Mouse (Mus musculus) embryonic fibroblast, embryonic 13.5 days (primary cell): ENCODE measurements around the gene Sec22b. TPM values are rescaled to one million over a fixed set of nuclear protein-coding genes. Genes with fewer than 3 reads are reported as not detected.

Experiments used
- H3K27ac ChIP-seq: 2 replicates; pipeline ENCODE4 v1.5.1; 2012; ENCODE audit warnings: low read length, control low read depth, inconsistent platforms; ENCODE audit not compliant: insufficient read depth
- H3K4me1 ChIP-seq: 2 replicates; pipeline ENCODE4 v1.6.1; 2011; ENCODE audit warnings: low read length; ENCODE audit not compliant: control insufficient read depth, insufficient read depth
- H3K4me3 ChIP-seq: 2 replicates; pipeline ENCODE4 v1.5.1; 2011; ENCODE audit warnings: mild to moderate bottlenecking, control low read depth, low read length; ENCODE audit not compliant: insufficient read depth
- CTCF ChIP-seq: IDR thresholded peaks from 2 replicates; pipeline ENCODE4 v1.5.1; 2011; ENCODE audit warnings: mild to moderate bottlenecking, control low read depth, low read length, moderate library complexity, borderline replicate concordance; ENCODE audit not compliant: insufficient read depth
- POLR2A ChIP-seq: IDR thresholded peaks from 2 replicates; pipeline ENCODE4 v1.6.1; 2011; ENCODE audit warnings: low read depth, mild to moderate bottlenecking, control low read depth, low read length, moderate library complexity
- polyA plus RNA-seq: library from polyadenylated mRNA; stranded (reverse); fragments of >200 nt; gene quantifications from 2 replicates; pipeline ENCODE4 v1.2.4, GENCODE M21; 2011; ENCODE audit warnings: low read depth; ENCODE audit not compliant: missing spikeins, insufficient read length

The Sec22b gene
- polyA plus RNA-seq, 1 experiment = 140 TPM

GRCm38 (mm10) chr3:97931310-97931885 lies 30.4 kb downstream of the Sec22b start:
- Histone ChIP-seq H3K4me3 (no peak overlapping the region), H3K27ac (no peak overlapping the region), H3K4me1 (peaks cover 18% of the 10 kb centered on the region)
- TF ChIP-seq POLR2A (no peak), CTCF (no peak)

GRCm38 (mm10) chr3:97932131-97932530 lies 31.1 kb downstream of the Sec22b start:
- H3K4me1 ChIP-seq = peaks cover 21% of the 10 kb centered on the region
- TF ChIP-seq POLR2A = no peak
- no peak for TF ChIP-seq CTCF
- H3K27ac ChIP-seq = no peak overlapping the region

DNA sequence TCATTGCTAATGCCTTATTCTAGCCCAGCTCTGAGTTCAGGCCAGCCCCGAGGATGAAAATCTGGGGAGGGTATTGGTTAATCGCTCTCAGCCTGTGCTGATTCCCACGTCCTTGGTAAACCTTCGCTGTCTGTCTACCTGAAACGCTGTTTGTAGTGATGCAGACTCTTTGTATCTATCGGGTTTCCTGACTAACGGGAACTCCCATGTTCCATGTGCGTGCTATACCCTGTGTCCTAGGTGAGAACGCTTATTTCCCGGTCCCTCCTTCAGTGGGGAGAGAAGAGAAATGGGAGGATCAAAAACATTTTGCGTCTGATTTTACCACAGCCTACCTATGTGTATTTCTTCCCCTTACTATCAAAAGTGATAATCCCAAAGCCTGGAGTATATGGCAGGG lies 31.8 kb downstream of the Sec22b start:
- Histone ChIP-seq H3K4me1 (peaks cover 25% of the 10 kb centered on the region), H3K27ac (no peak overlapping the region), H3K4me3 (no peak overlapping the region)

More at GRCm38 (mm10) chr3:97932131-97932530, 31.1 kb downstream of the Sec22b start:
- H3K4me3 ChIP-seq = no peak overlapping the region

DNA sequence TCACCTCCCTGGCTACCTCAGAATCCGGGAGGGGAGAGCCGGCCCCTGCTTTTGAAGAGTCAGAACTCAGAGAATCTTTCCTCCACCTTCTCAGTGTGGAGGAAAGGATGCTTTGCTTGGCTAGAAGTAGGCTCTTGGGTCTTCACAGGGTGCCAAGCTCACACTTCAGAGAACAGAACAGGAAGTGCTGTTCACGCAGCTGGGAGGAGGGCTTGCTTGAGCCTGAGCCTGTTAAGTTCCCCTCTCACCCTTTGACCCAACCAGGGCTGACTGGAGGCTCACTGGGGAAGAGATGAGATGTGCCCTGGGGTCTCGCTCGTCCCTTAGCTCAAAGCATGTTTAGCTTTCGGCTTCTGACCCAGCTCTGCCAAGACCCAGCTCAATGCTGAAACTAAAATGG lies 32.3 kb downstream of the Sec22b start:
- TF ChIP-seq CTCF = no peak
- no peak for TF ChIP-seq POLR2A
- Histone ChIP-seq H3K4me3 (no peak overlapping the region), H3K4me1 (peaks cover 25% of the 10 kb centered on the region), H3K27ac (no peak overlapping the region)

More for the DNA sequence above, 31.8 kb downstream of the Sec22b start:
- no peak for TF ChIP-seq CTCF
- no peak for TF ChIP-seq POLR2A

DNA sequence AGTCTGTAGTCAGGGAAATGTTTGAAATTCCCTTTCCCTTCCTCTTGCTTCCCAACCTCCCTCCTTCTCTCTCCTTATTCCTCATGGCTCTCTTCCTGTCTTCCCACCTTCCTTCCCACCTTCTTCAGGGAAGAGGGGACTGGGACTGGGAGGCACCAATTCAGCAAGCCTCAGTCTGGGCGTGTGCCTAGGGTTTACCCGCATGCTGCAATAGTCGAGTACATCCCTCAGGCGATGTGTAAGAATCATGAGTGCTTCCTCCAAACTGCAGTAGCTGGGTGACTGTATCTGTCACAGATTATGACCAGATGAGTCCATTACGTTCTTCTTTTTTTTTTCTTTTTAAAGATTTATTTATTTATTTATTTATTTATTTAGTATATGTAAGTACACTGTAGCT lies 32.8 kb downstream of the Sec22b start:
- TF ChIP-seq POLR2A (no peak), CTCF (no peak)
- Histone ChIP-seq H3K4me3 (no peak overlapping the region), H3K4me1 (peaks cover 25% of the 10 kb centered on the region), H3K27ac (no peak overlapping the region)

- H3K4me1 ChIP-seq = peaks cover 31% of the 10 kb centered on the region
- TF ChIP-seq CTCF (no peak), POLR2A (no peak)
- no peak overlapping the region for H3K27ac ChIP-seq
- H3K4me3 ChIP-seq = no peak overlapping the region
Measured at GRCm38 (mm10) chr3:97934331-97935300, 33.6 kb downstream of the Sec22b start.

- TF ChIP-seq CTCF (no peak), POLR2A (no peak)
- Histone ChIP-seq H3K4me3 (no peak overlapping the region), H3K4me1 (peaks cover 40% of the 10 kb centered on the region), H3K27ac (no peak overlapping the region)
Measured at GRCm38 (mm10) chr3:97937068-97937944, 36.3 kb downstream of the Sec22b start.

DNA sequence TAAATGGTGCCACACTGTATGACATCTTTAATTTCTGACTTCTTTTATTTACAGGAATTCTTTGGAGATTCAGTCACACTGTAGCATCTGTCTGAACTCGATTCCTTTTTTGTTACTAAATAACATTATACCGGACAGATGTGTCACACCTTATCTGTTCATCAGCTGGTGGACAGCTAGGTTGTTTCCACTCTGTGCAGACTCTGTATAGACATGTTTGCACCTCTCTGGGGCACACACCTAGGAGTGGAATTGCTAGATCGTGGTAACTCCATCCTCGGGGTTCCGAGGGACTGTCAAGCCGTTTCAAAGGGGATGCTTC lies 36.9 kb downstream of the Sec22b start:
- Histone ChIP-seq H3K27ac (no peak overlapping the region), H3K4me1 (peaks cover 38% of the 10 kb centered on the region), H3K4me3 (no peak overlapping the region)
- TF ChIP-seq CTCF (no peak), POLR2A (no peak)

- no peak overlapping the region for H3K4me3 ChIP-seq
- H3K27ac ChIP-seq = no peak overlapping the region
- peaks cover 32% of the 10 kb centered on the region for H3K4me1 ChIP-seq
- TF ChIP-seq POLR2A (no peak), CTCF (no peak)
Measured at GRCm38 (mm10) chr3:97938814-97939526, 38.0 kb downstream of the Sec22b start.
